Mouse (Mus musculus): ENCODE measurements around the gene Zfp28.

Gene Zfp28

GRCm38 (mm10) chr7:6386995-6387394 is 3.9 kb downstream of the Zfp28 start:
- in situ Hi-C loops (cut with MboI; ENCODE audit: low pct_unique_long_range_greater_than_20kb in 1 of 2, low sequenced_read_pairs in 2 of 2, unreplicated experiment in 1 of 2): no loop called here

GRCm38 (mm10) chr7:6388971-6389370 is 5.9 kb downstream of the Zfp28 start:
- in situ Hi-C loops (cut with MboI; ENCODE audit: low pct_unique_long_range_greater_than_20kb in 1 of 2, low sequenced_read_pairs in 2 of 2, unreplicated experiment in 1 of 2): no loop called here

- in situ Hi-C loops (cut with MboI; ENCODE audit: low pct_unique_long_range_greater_than_20kb in 1 of 2, low sequenced_read_pairs in 2 of 2, unreplicated experiment in 1 of 2): no loop called here
Measured at GRCm38 (mm10) chr7:6389449-6389848, 6.4 kb downstream of the Zfp28 start.

- in situ Hi-C loops (cut with MboI; ENCODE audit: low pct_unique_long_range_greater_than_20kb in 1 of 2, low sequenced_read_pairs in 2 of 2, unreplicated experiment in 1 of 2): no loop called here
Measured at GRCm38 (mm10) chr7:6397996-6398975, 15.2 kb downstream of the Zfp28 start, which contains the start of gene Smim17. Smim17 (plus strand) TSS chr7:6398715.

- in situ Hi-C loops (cut with MboI; ENCODE audit: low pct_unique_long_range_greater_than_20kb in 1 of 2, low sequenced_read_pairs in 2 of 2, unreplicated experiment in 1 of 2): loop anchor here in 1 of 2 experiments (10.0 kb wide), 1 partner anchor 55 kb away; no protein-coding TSS in a partner anchor
Measured at GRCm38 (mm10) chr7:6410043-6410442, 26.9 kb downstream of the Zfp28 start, which contains the start of gene Gm20715. Gm20715 (plus strand) TSS chr7:6410277.

- in situ Hi-C loops (cut with MboI; ENCODE audit: low pct_unique_long_range_greater_than_20kb in 1 of 2, low sequenced_read_pairs in 2 of 2, unreplicated experiment in 1 of 2): loop anchor here in 1 of 2 experiments (10.0 kb wide), 1 partner anchor 60 kb away; no protein-coding TSS in a partner anchor
Measured at GRCm38 (mm10) chr7:6414626-6415441, 31.7 kb downstream of the Zfp28 start.

- in situ Hi-C loops (cut with MboI; ENCODE audit: low pct_unique_long_range_greater_than_20kb in 1 of 2, low sequenced_read_pairs in 2 of 2, unreplicated experiment in 1 of 2): loop anchor here in 1 of 2 experiments (10.0 kb wide), 1 partner anchor 61 kb away; no protein-coding TSS in a partner anchor
Measured at GRCm38 (mm10) chr7:6415442-6415787, 32.3 kb downstream of the Zfp28 start.

- in situ Hi-C loops (cut with MboI; ENCODE audit: low pct_unique_long_range_greater_than_20kb in 1 of 2, low sequenced_read_pairs in 2 of 2, unreplicated experiment in 1 of 2): loop anchor here (10.0 kb wide), 1 partner anchor 65 kb away; no protein-coding TSS in a partner anchor
Measured at GRCm38 (mm10) chr7:6419894-6420293, 36.8 kb downstream of the Zfp28 start.

GRCm38 (mm10) chr7:6429381-6429780 is 46.3 kb downstream of the Zfp28 start:
- in situ Hi-C loops (cut with MboI; ENCODE audit: low pct_unique_long_range_greater_than_20kb in 1 of 2, low sequenced_read_pairs in 2 of 2, unreplicated experiment in 1 of 2): loop anchor here (10.0 to 25.0 kb wide), 4 partner anchors 75 to 508 kb away; partner anchors contain the start of gene Zim1 (in 1 of the 2)

GRCm38 (mm10) chr7:6430342-6430741 is 47.2 kb downstream of the Zfp28 start:
- in situ Hi-C loops (cut with MboI; ENCODE audit: low pct_unique_long_range_greater_than_20kb in 1 of 2, low sequenced_read_pairs in 2 of 2, unreplicated experiment in 1 of 2): loop anchor here (5.0 to 25.0 kb wide), 5 partner anchors 73 to 507 kb away; partner anchors contain the start of genes Olfr1349 (in 1 of the 2) and Zim1 (in 1 of the 2)

- in situ Hi-C loops (cut with MboI; ENCODE audit: low pct_unique_long_range_greater_than_20kb in 1 of 2, low sequenced_read_pairs in 2 of 2, unreplicated experiment in 1 of 2): loop anchor here (10.0 to 25.0 kb wide), 4 partner anchors 86 to 499 kb away; partner anchors contain the start of genes Olfr1349 (in 1 of the 2) and Zim1 (in 1 of the 2)
Measured at GRCm38 (mm10) chr7:6438388-6438787, 55.3 kb downstream of the Zfp28 start, which contains the start of gene Olfr1344. Olfr1344 (plus strand) TSS chr7:6438688.

- in situ Hi-C loops (cut with MboI; ENCODE audit: low pct_unique_long_range_greater_than_20kb in 1 of 2, low sequenced_read_pairs in 2 of 2, unreplicated experiment in 1 of 2): loop anchor here (25.0 kb wide), 3 partner anchors 96 to 496 kb away; partner anchors contain the start of gene Zim1 (in 1 of the 2)
Measured at GRCm38 (mm10) chr7:6441173-6441572, 58.1 kb downstream of the Zfp28 start.

Data from mouse embryonic stem cell (cell line).